Mouse (Mus musculus) spleen, adult 18-20 months (tissue): ENCODE measurements around the gene Capn8.

ENCODE experiments used
- DNase-seq, 2 experiments: peaks; one replicate each; pipeline ENCODE4 v3.0.0; 2022; ENCODE audit warnings: mixed read lengths in 2 of 2

Gene Capn8

GRCm38 (mm10) chr1:182679582-182679981 lies 114.8 kb downstream of the Capn8 start:
- DNase-seq, result no peak
